Mouse (Mus musculus) heart, adult 2 months (tissue): ENCODE data around the gene Tmem210. TPM values are rescaled to one million over a fixed set of nuclear protein-coding genes. Genes with fewer than 3 reads are reported as not detected.
A peak's percentile ranks its signal among the peaks of the same experiment; 100 is the strongest.

ENCODE experiments used
- DNase-seq, 2 experiments: peaks; one replicate each; pipeline ENCODE4 v3.0.0; 2021
- H3K27ac ChIP-seq: fragments of 200-600 bp; 2 replicates; pipeline ENCODE4 v1.8.1; 2022
- H3K27me3 ChIP-seq: fragments of 200-500 bp; 2 replicates; pipeline ENCODE4 v1.6.1; 2012; ENCODE audit warnings: mild to moderate bottlenecking, low read length, inconsistent platforms, mixed read lengths; ENCODE audit not compliant: control insufficient read depth, insufficient read depth
- H3K36me3 ChIP-seq: fragments of 200-500 bp; 2 replicates; pipeline ENCODE4 v1.6.1; 2012; ENCODE audit warnings: low read length, inconsistent platforms; ENCODE audit not compliant: control insufficient read depth, insufficient read depth
- H3K4me1 ChIP-seq: fragments of 200-500 bp; 2 replicates; pipeline ENCODE4 v1.6.1; 2011; ENCODE audit warnings: low read length; ENCODE audit not compliant: control insufficient read depth, insufficient read depth
- H3K4me3 ChIP-seq: fragments of 200-600 bp; 2 replicates; pipeline ENCODE4 v1.8.1; 2022
- H3K79me2 ChIP-seq: fragments of 200-500 bp; replicated peaks from 2 replicates; pipeline ENCODE4 v1.6.1; 2012; ENCODE audit warnings: mild to moderate bottlenecking, inconsistent platforms, low read length, moderate library complexity, mixed read lengths; ENCODE audit not compliant: control insufficient read depth, insufficient read depth
- H3K9ac ChIP-seq: fragments of 200-500 bp; 2 replicates; pipeline ENCODE4 v1.6.1; 2012; ENCODE audit warnings: low read depth, mild to moderate bottlenecking, control low read depth, inconsistent platforms, low read length, mixed read lengths
- CTCF ChIP-seq: fragments of 200-600 bp; IDR thresholded peaks from 2 replicates; pipeline ENCODE4 v1.8.1; 2022; ENCODE audit warnings: antibody characterized with exemption, mild to moderate bottlenecking, moderate library complexity
- EP300 ChIP-seq: fragments of 200-500 bp; IDR thresholded peaks from 2 replicates; pipeline ENCODE4 v1.6.1; 2011; ENCODE audit warnings: low read depth, low read length, control low read depth; ENCODE audit not compliant: insufficient read depth
- POLR2A ChIP-seq: fragments of 200-500 bp; IDR thresholded peaks from 2 replicates; pipeline ENCODE4 v1.6.1; 2011; ENCODE audit warnings: mild to moderate bottlenecking, low read depth, low read length, control low read depth; ENCODE audit not compliant: insufficient read depth
- WGBS: fragments of 180-500 bp; shearing (Covaris S2); methylation state at CpG from one replicate; pipeline ENCODE4 v1.1.7; 2018; 5-methylcytosine and 5-hydroxymethylcytosine counted together
- intact Hi-C: fragments of 180-260 bp; cut with DNase I; formaldehyde crosslinking; loops from one replicate; pipeline ENCODE4 v1.15.1; 2025
- polyA plus RNA-seq: library from polyadenylated mRNA; depleted of rRNA; stranded (reverse); fragments of >200 nt; gene quantifications from 2 replicates; pipeline ENCODE4 v1.2.3, GENCODE M21; 2012
- total RNA-seq, 2 experiments: library from RNA; stranded (reverse); gene quantifications; 2 replicates each; pipeline ENCODE4 v1.2.3; 2021

Tmem210 gene
- total and polyA plus RNA-seq, 3 experiments = 0.27 TPM; not detected in 2

DNA sequence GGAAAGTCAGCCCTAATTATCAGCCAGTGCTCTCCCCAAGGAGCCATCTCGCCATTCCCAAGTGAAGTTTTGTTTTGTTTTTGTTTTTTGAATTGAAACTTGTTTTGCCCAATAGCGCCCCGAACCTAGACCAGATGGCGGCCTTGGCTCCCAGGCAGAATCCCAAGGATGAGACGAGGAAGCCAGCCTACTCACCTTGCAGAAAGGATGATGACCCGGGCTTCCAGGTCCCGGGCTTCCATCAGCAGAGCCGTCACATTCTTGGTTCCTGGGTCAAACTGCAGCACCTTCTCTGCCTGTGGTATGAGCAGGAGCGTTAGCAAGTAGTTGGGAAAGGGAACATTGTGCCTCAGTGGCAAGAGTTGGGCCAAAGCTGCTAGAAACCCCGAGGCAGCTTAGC is 22.2 kb downstream of the Tmem210 start:
- TF ChIP-seq EP300 (no peak), POLR2A (no peak), CTCF (no peak)
- H3K4me1 ChIP-seq = no peaks in the 10 kb centered on the region
- H3K36me3 ChIP-seq = no peaks in the 10 kb centered on the region
- peaks cover 10% of the 10 kb centered on the region for H3K27me3 ChIP-seq
- no peaks in the 10 kb centered on the region for H3K79me2 ChIP-seq
- H3K4me3 ChIP-seq = no peak overlapping the region
- DNase-seq = no peak
- intact Hi-C loops = no loop called here
- 54% methylated on average over 10 of the region's 10 CpGs for WGBS
- H3K9ac ChIP-seq = no peak overlapping the region
- no peak overlapping the region for H3K27ac ChIP-seq

DNA sequence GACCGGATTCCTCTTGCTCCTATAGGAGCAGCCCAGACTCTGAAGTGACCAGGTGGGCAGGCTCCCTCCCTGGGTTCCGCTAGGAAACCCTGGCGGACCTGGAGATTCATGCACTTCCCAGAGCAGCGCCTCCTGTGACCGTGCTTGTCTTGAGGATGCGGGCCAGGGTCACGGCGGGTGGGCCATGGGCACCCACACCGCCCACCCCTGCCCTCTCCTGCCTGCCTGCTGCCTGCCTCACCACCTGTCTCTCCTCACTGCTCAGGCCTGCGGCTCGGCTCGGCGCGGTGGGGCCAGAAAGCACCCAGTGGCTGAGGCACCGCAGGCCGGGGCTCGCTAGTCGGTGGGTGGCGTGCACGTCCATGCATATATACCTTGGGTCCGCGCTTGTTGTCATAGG is 23.0 kb downstream of the Tmem210 start:
- DNase-seq = no peak
- Histone ChIP-seq H3K36me3 (no peaks in the 10 kb centered on the region), H3K27ac (no peak overlapping the region), H3K79me2 (no peaks in the 10 kb centered on the region), H3K27me3 (peaks cover 8% of the 10 kb centered on the region), H3K4me3 (no peak overlapping the region), H3K9ac (0 out of 2 replicates have a peak overlapping the region, but pooled peaks have one; percentile 17), H3K4me1 (no peaks in the 10 kb centered on the region)
- WGBS = 4% methylated on average over 21 of the region's 22 CpGs
- intact Hi-C loops = no loop called here
- no peak for TF ChIP-seq EP300
- TF ChIP-seq CTCF = no peak
- no peak for TF ChIP-seq POLR2A

DNA sequence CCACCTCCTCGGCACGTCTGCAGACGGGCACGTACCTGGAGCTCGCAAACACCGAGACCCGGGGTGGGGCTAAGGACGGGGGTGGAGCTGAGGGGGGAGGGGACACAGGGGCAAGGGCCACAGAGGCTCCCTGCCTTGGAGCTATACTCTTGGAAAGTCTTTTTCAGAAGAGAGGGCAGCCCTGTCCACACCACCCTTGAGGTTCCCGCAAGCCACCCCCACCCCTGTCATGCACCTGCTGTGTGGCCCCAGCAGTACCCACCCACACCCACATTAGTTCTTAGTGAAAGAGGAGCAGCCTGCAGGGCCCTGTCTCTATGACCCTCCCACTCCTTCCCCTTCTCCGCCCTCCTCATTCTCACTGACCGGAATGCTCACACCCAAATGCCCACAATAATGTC is 23.5 kb downstream of the Tmem210 start:
- Histone ChIP-seq H3K27ac (no peak overlapping the region), H3K79me2 (no peaks in the 10 kb centered on the region), H3K36me3 (no peaks in the 10 kb centered on the region), H3K4me1 (no peaks in the 10 kb centered on the region), H3K4me3 (no peak overlapping the region), H3K27me3 (peaks cover 8% of the 10 kb centered on the region), H3K9ac (no peak overlapping the region)
- 6% methylated on average over 11 of the region's 11 CpGs for WGBS
- TF ChIP-seq CTCF = no peak
- intact Hi-C loops = no loop called here
- no peak for DNase-seq

DNA sequence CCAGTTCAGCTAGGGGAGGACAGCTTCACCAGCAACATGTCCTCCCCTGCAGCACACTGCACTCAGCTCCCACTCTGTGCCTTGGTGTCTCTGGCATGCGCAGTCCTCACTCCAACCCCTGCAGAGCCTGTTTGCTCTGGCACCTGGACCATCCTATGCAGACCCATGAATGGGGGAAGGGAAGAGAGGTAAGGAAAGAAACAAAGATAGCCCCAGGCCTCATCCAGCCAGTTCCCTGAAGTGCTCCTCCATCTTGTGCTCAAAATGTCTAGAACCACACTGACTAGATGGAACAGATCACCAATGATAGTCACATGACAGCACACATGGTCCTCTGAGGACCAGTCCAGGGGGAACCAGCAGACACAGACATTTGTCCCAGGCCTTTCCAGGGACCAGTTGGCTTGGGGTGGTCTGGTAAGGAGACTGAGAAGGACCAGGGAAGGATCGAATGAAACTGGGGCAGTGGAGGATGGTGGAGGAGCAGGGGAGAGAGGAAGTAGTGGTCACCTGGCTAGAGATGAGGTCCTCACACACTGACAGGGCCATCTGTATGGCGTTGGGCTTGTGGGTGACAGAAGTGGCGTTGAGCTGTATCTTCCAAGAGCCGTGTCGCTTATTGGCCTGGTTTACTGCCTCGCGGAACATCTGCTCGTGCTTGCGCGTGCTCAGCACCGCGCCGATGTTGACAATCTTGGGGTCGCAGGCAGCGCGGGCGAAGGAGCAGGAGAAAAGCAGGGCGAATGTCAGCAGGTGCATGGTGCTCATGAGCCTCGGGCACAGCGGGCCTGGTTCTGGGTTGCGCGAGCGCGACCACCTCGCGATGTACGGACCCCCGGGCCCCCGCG is 30.4 kb downstream of the Tmem210 start:
- Histone ChIP-seq H3K4me3 (no peak overlapping the region), H3K27me3 (peaks cover 3% of the 10 kb centered on the region; the same call in 1 of the 2 replicates), H3K36me3 (no peaks in the 10 kb centered on the region), H3K27ac (no peak overlapping the region), H3K9ac (no peak overlapping the region), H3K79me2 (no peaks in the 10 kb centered on the region), H3K4me1 (no peaks in the 10 kb centered on the region)
- 10% methylated on average over 31 of the region's 31 CpGs for WGBS
- intact Hi-C loops = no loop called here
- no peak for DNase-seq
- TF ChIP-seq EP300 (no peak), POLR2A (no peak), CTCF (no peak)

GRCm38 (mm10) chr2:25318971-25319773 is 31.2 kb downstream of the Tmem210 start, which contains the start of gene Grin1:
Grin1 (minus strand) TSS chr2:25319187.
- peaks cover 3% of the 10 kb centered on the region; the same call in 1 of the 2 replicates for H3K27me3 ChIP-seq
- intact Hi-C loops = no loop called here
- no peak within 1 kb of the TSS for H3K4me3 ChIP-seq
- H3K36me3 ChIP-seq = no peaks in the 10 kb centered on the region
- TF ChIP-seq CTCF (no peak), POLR2A (no peak), EP300 (no peak)
- no peaks in the 10 kb centered on the region for H3K79me2 ChIP-seq
- no peak within 1 kb of the TSS for H3K27ac ChIP-seq
- peak; percentile 33 to 65 for DNase-seq
- no peaks in the 10 kb centered on the region for H3K4me1 ChIP-seq
- H3K9ac ChIP-seq = no peak within 1 kb of the TSS
- whole genome bisulfite sequencing = 10% methylated on average over 58 of the region's 58 CpGs

- H3K27me3 ChIP-seq = peaks cover 3% of the 10 kb centered on the region; the same call in 1 of the 2 replicates
- no peaks in the 10 kb centered on the region for H3K4me1 ChIP-seq
- no peaks in the 10 kb centered on the region for H3K36me3 ChIP-seq
- H3K27ac ChIP-seq = no peak overlapping the region
- H3K4me3 ChIP-seq = no peak overlapping the region
- no peak for TF ChIP-seq EP300
- TF ChIP-seq POLR2A = no peak
- TF ChIP-seq CTCF = no peak
- 33% methylated on average over 2 of the region's 2 CpGs for WGBS
- no peak overlapping the region for H3K9ac ChIP-seq
- no peak for DNase-seq
- H3K79me2 ChIP-seq = no peaks in the 10 kb centered on the region
- intact Hi-C loops = no loop called here
Measured at GRCm38 (mm10) chr2:25320084-25320483, 32.1 kb downstream of the Tmem210 start.
